In genomic region chr5:144757402-144757801, GRCm38 (mm10) we compare ENCODE assay signal across 19 mouse cellular contexts. TPM values are rescaled to one million over a fixed set of nuclear protein-coding genes. Genes with fewer than 3 reads are reported as not detected.
"Had no signal": no experiment of that assay in that cellular context is flagged by ENCODE, and none has a peak within 500 bp of the region (broad histone marks: within the 10 kb centered on the region; RNA-seq: fewer than 3 reads in every experiment).

No protein-coding gene starts in this region.

- H3K27ac ChIP-seq: kidney, postnatal 0 days; limb, embryonic 15.5 days; liver, embryonic 13.5 days; lung, embryonic 15.5 days; macrophage; neural tube, embryonic 12.5 days had no signal

- H3K9me3 ChIP-seq: limb, embryonic 15.5 days; liver, embryonic 13.5 days; lung, embryonic 15.5 days; megakaryocyte, embryonic 14.5 days; neural tube, embryonic 12.5 days had no signal

- H3K36me3 ChIP-seq: limb, embryonic 15.5 days; liver, embryonic 13.5 days; lung, embryonic 15.5 days; neural tube, embryonic 12.5 days had no signal

- DNase-seq: kidney, adult 11 months; kidney, adult 9 months; kidney, postnatal 36 days; layer of hippocampus, adult 9-11 months; layer of hippocampus, postnatal 36 days; liver, embryonic 13.5 days; liver, postnatal 0 days; lung, postnatal 14 days; right cerebral cortex, postnatal 4 days; spleen, adult 18-20 months; thymus, postnatal 36 days had no signal

- H3K4me2 ChIP-seq: limb, embryonic 15.5 days; liver, embryonic 13.5 days; lung, embryonic 15.5 days; neural tube, embryonic 12.5 days had no signal

- H3K9ac ChIP-seq: limb, embryonic 15.5 days; liver, embryonic 13.5 days; liver, postnatal 0 days; lung, embryonic 15.5 days; neural tube, embryonic 12.5 days had no signal

- H3K4me3 ChIP-seq: limb, embryonic 15.5 days; liver, embryonic 13.5 days; lung, embryonic 15.5 days; megakaryocyte, embryonic 14.5 days; neural tube, embryonic 12.5 days had no signal

- ATAC-seq: liver, postnatal 0 days had no signal

RNA-seq across cellular contexts. Expression of gene Tmem130, which starts 4.2 kb away (rescaled TPM):
- total RNA-seq: monocyte, adult 5-6 weeks; neutrophil, adult 5-6 weeks had no signal
- polyA plus RNA-seq: macrophage had no signal
